Mouse (Mus musculus): ENCODE results near the gene Tjp3. TPM values are rescaled to one million over a fixed set of nuclear protein-coding genes. Genes with fewer than 3 reads are reported as not detected.

Tjp3 gene
- polyA plus RNA-seq, 1 experiment: 239 TPM

DNA sequence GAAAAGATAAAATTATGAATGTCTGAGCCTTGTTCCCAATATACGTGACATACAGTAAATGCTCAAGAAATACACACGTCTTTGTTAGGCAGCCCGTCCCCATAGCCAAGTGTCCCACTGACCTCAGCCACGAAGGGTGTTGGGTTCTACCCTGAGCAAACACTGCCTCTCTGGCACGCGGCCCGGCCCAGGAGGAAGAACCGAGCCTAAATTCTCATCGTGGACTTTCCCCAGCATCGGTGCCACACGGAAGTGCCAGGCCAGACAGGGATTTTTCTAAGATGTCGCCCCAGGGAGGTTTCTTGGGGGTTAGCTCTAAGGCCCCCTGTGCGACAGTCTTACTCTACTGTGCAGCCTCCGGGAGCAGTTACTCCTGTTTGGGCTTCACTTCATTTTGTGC is 1.6 kb downstream of the Tjp3 start:
- TF ChIP-seq POLR2A (IDR thresholded peaks at IDR 0.05; ENCODE audit: low read depth, low read length) (no peak; the same call in 1 of the 2 replicates), CTCF (IDR thresholded peaks at IDR 0.05; ENCODE audit: extremely low read depth, insufficient read length, insufficient replicate concordance, low read depth, low read length) (no peak)
- Histone ChIP-seq H3K27me3 (ENCODE audit: control insufficient read depth, insufficient read depth, low read length) (no peaks in the 10 kb centered on the region), H3K4me3 (ENCODE audit: low read depth, low read length) (peak overlapping the region; percentile 74), H3K36me3 (ENCODE audit: control insufficient read depth, insufficient read depth, low read length) (peaks cover 2% of the 10 kb centered on the region; the same call in 1 of the 2 replicates), H3K27ac (ENCODE audit: insufficient read depth, low read depth, low read length) (peak overlapping the region; percentile 98), H3K4me1 (ENCODE audit: control insufficient read depth, insufficient read depth, insufficient read length, low read length) (peaks cover 39% of the 10 kb centered on the region)
- 22% methylated on average over 14 of the region's 14 CpGs for WGBS

DNA sequence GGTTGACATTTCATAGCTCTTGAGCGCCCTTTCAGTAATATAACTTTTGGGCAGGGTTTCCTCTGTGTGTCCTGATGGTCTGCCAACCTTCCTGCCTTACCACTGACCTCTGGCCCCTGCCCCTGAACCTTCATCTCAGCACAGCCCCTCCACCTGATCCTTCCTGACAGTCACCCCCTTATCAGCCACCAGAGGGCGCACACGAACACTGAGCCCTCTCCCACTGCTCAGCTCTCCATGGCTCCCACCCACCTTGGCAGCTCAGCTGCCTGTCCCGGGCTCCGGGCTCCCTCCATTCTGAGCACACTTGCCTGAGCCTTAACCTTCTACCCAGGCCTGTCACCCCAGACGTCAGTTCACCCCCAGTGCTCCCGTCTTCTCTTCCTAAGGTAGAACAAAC is 2.1 kb downstream of the Tjp3 start:
- Histone ChIP-seq H3K27me3 (ENCODE audit: control insufficient read depth, insufficient read depth, low read length) (no peaks in the 10 kb centered on the region), H3K36me3 (ENCODE audit: control insufficient read depth, insufficient read depth, low read length) (peaks cover 2% of the 10 kb centered on the region; the same call in 1 of the 2 replicates), H3K4me3 (ENCODE audit: low read depth, low read length) (peak overlapping the region; percentile 74), H3K4me1 (ENCODE audit: control insufficient read depth, insufficient read depth, insufficient read length, low read length) (peaks cover 36% of the 10 kb centered on the region), H3K27ac (ENCODE audit: insufficient read depth, low read depth, low read length) (peak overlapping the region; percentile 98)
- TF ChIP-seq CTCF (IDR thresholded peaks at IDR 0.05; ENCODE audit: extremely low read depth, insufficient read length, insufficient replicate concordance, low read depth, low read length): peak; percentile 88
- no peak for TF ChIP-seq POLR2A (IDR thresholded peaks at IDR 0.05; ENCODE audit: low read depth, low read length)
- under 1% methylated on average over 7 of the region's 7 CpGs for WGBS

DNA sequence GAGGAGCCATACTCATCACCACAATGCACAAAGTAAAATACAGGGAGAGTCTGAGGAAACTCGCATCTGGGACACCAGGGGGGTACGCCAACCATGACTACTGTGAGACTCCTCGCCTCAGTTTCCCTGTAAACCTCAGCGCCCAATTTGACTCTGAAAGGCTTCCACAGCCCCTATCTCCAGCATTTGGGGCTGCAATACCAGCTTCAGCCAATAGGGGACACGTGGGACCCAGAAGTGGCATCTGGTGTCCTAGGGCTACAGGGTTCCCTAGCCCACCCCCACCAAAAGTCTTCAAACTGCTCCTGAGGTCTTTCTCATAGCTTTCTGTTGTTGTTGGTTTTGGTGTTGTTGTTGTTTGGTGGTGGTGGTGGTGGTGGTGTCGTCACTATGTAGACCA is 2.8 kb downstream of the Tjp3 start:
- Histone ChIP-seq H3K27ac (ENCODE audit: insufficient read depth, low read depth, low read length) (peak overlapping the region; percentile 98), H3K36me3 (ENCODE audit: control insufficient read depth, insufficient read depth, low read length) (peaks cover 2% of the 10 kb centered on the region; the same call in 1 of the 2 replicates)

DNA sequence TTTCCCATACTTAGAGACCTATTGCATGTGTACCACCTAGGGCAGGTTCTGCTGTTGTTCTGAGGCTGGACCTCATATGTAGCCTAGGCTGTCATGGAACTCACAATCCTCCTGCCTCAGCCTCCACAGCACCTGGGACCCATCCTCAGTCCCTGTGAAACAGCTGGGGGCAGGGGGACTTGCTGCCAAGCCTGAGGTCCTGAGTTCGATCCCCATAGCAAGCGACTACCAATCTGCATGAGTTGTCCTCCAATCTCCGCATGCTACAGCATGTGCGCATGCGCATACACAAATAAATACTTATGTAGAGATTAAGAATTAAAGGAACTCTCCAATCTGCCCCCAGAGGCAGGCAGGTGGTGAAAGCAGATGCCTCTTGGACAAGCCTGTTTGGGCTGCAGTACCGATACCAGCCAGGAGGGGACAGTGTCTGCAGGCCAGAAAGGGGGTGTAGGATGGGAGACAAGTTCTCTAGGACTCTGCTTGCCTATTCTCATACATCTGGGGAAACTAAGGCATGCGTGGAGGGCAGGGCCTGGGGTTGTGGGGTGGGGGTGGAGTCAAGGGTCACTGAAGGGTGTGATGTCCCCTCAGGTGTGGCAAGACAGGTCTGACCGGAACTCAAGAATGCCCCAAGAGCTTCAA is 3.7 kb downstream of the Tjp3 start:
- 41% methylated on average over 8 of the region's 8 CpGs for WGBS

More for the DNA sequence above, 2.8 kb downstream of the Tjp3 start:
- TF ChIP-seq POLR2A (IDR thresholded peaks at IDR 0.05; ENCODE audit: low read depth, low read length): no peak
- TF ChIP-seq CTCF (IDR thresholded peaks at IDR 0.05; ENCODE audit: extremely low read depth, insufficient read length, insufficient replicate concordance, low read depth, low read length): peak; percentile 81; the same call in 1 of the 2 replicates
- no peaks in the 10 kb centered on the region for H3K27me3 ChIP-seq (ENCODE audit: control insufficient read depth, insufficient read depth, low read length)
- H3K4me3 ChIP-seq (ENCODE audit: low read depth, low read length): peak overlapping the region; percentile 48
- 22% methylated on average over 6 of the region's 6 CpGs for WGBS
- H3K4me1 ChIP-seq (ENCODE audit: control insufficient read depth, insufficient read depth, insufficient read length, low read length): peaks cover 30% of the 10 kb centered on the region

DNA sequence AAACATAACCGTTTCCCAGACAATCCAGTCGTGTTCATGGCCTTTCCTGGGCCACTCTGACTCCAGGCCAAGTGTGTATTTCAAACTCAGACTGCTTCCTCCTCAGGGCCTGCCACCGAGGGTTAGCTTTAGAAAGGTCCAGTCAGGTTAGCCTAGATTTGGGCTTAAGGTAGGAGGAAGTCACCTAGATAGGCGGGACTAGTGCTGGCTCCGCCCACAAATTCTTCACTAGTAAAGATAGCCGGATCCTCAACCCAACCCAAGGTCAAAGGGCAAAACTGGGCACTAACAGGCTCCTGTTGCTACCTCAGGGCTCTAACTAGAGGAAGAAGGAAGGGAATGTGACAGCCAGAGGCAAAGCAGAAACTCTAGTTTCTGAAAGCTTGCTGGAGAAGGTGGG is 4.8 kb downstream of the Tjp3 start:
- TF ChIP-seq POLR2A (IDR thresholded peaks at IDR 0.05; ENCODE audit: low read depth, low read length) (no peak), CTCF (IDR thresholded peaks at IDR 0.05; ENCODE audit: extremely low read depth, insufficient read length, insufficient replicate concordance, low read depth, low read length) (no peak)
- Histone ChIP-seq H3K27ac (ENCODE audit: insufficient read depth, low read depth, low read length) (peak overlapping the region; percentile 98), H3K36me3 (ENCODE audit: control insufficient read depth, insufficient read depth, low read length) (peaks cover 11% of the 10 kb centered on the region), H3K4me3 (ENCODE audit: low read depth, low read length) (peak overlapping the region; percentile 69; the same call in 1 of the 2 replicates), H3K27me3 (ENCODE audit: control insufficient read depth, insufficient read depth, low read length) (no peaks in the 10 kb centered on the region), H3K4me1 (ENCODE audit: control insufficient read depth, insufficient read depth, insufficient read length, low read length) (peaks cover 25% of the 10 kb centered on the region)
- whole genome bisulfite sequencing: 14% methylated on average over 6 of the region's 6 CpGs

More for the DNA sequence above, 3.7 kb downstream of the Tjp3 start:
- Histone ChIP-seq H3K4me1 (ENCODE audit: control insufficient read depth, insufficient read depth, insufficient read length, low read length) (peaks cover 27% of the 10 kb centered on the region), H3K27ac (ENCODE audit: insufficient read depth, low read depth, low read length) (peak overlapping the region; percentile 98), H3K36me3 (ENCODE audit: control insufficient read depth, insufficient read depth, low read length) (peaks cover 8% of the 10 kb centered on the region), H3K27me3 (ENCODE audit: control insufficient read depth, insufficient read depth, low read length) (no peaks in the 10 kb centered on the region), H3K4me3 (ENCODE audit: low read depth, low read length) (peak overlapping the region; percentile 48)
- no peak for TF ChIP-seq POLR2A (IDR thresholded peaks at IDR 0.05; ENCODE audit: low read depth, low read length)
- peak; percentile 97 for TF ChIP-seq CTCF (IDR thresholded peaks at IDR 0.05; ENCODE audit: extremely low read depth, insufficient read length, insufficient replicate concordance, low read depth, low read length)

DNA sequence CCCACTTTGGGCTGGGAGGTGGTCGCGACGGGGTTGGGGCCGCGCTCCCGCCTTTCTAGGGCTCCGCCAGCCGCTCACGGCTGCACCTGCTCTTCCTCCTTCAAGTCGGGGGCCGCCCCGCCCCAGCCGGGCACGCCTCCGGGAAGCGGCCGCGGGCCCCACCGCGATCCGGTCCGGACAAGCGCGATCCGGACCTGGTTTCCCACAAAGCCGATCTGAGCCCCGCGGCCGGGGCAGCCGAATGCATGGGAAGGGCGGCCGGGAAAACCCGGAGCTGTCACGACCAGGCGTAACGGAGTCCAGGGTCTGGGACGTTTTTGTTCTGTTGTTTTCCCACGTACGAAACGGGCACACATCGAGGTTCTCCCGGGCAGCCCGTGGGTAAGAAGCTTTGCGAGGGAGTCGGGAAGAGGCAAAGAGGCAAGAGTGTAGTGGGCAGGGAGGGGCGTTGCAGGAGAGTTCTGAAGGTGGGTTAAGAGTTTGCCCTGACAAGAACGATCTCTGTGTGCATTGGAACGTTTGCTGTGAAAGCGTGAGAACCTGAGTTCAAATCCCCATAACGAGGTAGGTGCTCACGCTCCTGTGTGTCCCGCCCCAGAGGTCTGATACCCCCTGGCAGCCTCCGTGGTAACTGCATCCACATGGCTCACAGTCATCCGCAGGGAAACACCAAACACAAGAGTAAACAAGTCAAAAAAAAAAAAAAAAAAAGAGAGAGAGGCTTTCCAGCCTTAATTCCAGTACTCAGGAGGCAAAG is 5.5 kb downstream of the Tjp3 start:
- WGBS: under 1% methylated on average over 54 of the region's 54 CpGs
- 0 out of 2 replicates have a peak, but pooled peaks have one; percentile 16 for TF ChIP-seq POLR2A (IDR thresholded peaks at IDR 0.05; ENCODE audit: low read depth, low read length)
- no peak for TF ChIP-seq CTCF (IDR thresholded peaks at IDR 0.05; ENCODE audit: extremely low read depth, insufficient read length, insufficient replicate concordance, low read depth, low read length)
- Histone ChIP-seq H3K27me3 (ENCODE audit: control insufficient read depth, insufficient read depth, low read length) (no peaks in the 10 kb centered on the region), H3K27ac (ENCODE audit: insufficient read depth, low read depth, low read length) (peak overlapping the region; percentile 98), H3K4me3 (ENCODE audit: low read depth, low read length) (peak overlapping the region; percentile 69), H3K36me3 (ENCODE audit: control insufficient read depth, insufficient read depth, low read length) (peaks cover 17% of the 10 kb centered on the region), H3K4me1 (ENCODE audit: control insufficient read depth, insufficient read depth, insufficient read length, low read length) (peaks cover 21% of the 10 kb centered on the region)

DNA sequence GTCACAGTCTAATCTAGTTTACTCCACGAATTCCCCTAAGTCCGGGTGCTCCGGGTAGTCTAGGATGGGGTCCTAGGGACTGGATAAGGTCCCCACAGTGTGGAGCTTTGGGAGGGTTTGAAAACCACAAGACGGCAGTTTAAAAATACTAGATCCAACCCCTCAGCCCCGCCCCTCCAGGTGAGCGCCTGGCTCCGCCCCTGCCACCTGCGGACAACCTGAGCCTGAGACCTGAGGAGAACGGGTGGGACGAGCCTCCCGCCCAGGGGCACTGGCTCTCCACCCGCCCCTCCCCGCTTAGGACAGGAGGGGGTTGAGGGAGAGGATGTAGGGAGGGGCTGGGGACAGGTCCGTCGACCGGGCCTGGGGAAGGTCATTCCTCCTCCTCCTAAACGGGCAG is 6.7 kb downstream of the Tjp3 start:
- no peaks in the 10 kb centered on the region for H3K27me3 ChIP-seq (ENCODE audit: control insufficient read depth, insufficient read depth, low read length)
- 9% methylated on average over 17 of the region's 17 CpGs for WGBS
- no peak for TF ChIP-seq POLR2A (IDR thresholded peaks at IDR 0.05; ENCODE audit: low read depth, low read length)
- no peak for TF ChIP-seq CTCF (IDR thresholded peaks at IDR 0.05; ENCODE audit: extremely low read depth, insufficient read length, insufficient replicate concordance, low read depth, low read length)
- peak overlapping the region; percentile 69 for H3K4me3 ChIP-seq (ENCODE audit: low read depth, low read length)
- peaks cover 28% of the 10 kb centered on the region for H3K36me3 ChIP-seq (ENCODE audit: control insufficient read depth, insufficient read depth, low read length)
- H3K4me1 ChIP-seq (ENCODE audit: control insufficient read depth, insufficient read depth, insufficient read length, low read length): peaks cover 21% of the 10 kb centered on the region
- H3K27ac ChIP-seq (ENCODE audit: insufficient read depth, low read depth, low read length): 0 out of 2 replicates have a peak overlapping the region, but pooled peaks have one; percentile 50

Measured in small intestine, adult 2 months (tissue).